Mouse (Mus musculus) stomach, postnatal 0 days (tissue): Measurements from ENCODE around the gene Msi2. TPM values are rescaled to one million over a fixed set of nuclear protein-coding genes. Genes with fewer than 3 reads are reported as not detected.
A peak's percentile ranks its signal among the peaks of the same experiment; 100 is the strongest.

ENCODE experiments used
- ATAC-seq: fragments of 200-750 bp; cut with Nextera tagmentation; 2 replicates; pipeline ENCODE4 v1.8.0; 2017; ENCODE audit not compliant: low FRiP score, low TSS enrichment
- DNase-seq: peaks from one replicate; pipeline ENCODE4 v3.0.0-alpha.2; 2016; ENCODE audit warnings: low spot score
- H3K27ac ChIP-seq: fragments of 300-500 bp; sonication (generic); replicated peaks from 2 replicates; pipeline ENCODE4 v1.5.1; 2014; ENCODE audit warnings: mild to moderate bottlenecking, control low read depth
- H3K27me3 ChIP-seq: fragments of 300-500 bp; sonication (generic); 2 replicates; pipeline ENCODE4 v1.6.1; 2014; ENCODE audit warnings: low read length; ENCODE audit not compliant: control insufficient read depth, insufficient read depth
- H3K36me3 ChIP-seq: fragments of 300-500 bp; sonication (generic); 2 replicates; pipeline ENCODE4 v1.6.1; 2014; ENCODE audit warnings: low read length, mixed read lengths; ENCODE audit not compliant: control insufficient read depth, insufficient read depth
- H3K4me1 ChIP-seq: fragments of 300-500 bp; sonication (generic); replicated peaks from 2 replicates; pipeline ENCODE4 v1.6.1; 2014; ENCODE audit warnings: antibody characterized with exemption; ENCODE audit not compliant: control insufficient read depth, insufficient read depth
- H3K4me2 ChIP-seq: fragments of 300-500 bp; sonication (generic); replicated peaks from 2 replicates; pipeline ENCODE4 v1.6.1; 2014; ENCODE audit warnings: low read depth, mild to moderate bottlenecking, control low read depth, moderate library complexity
- H3K4me3 ChIP-seq: fragments of 300-500 bp; sonication (generic); 2 replicates; pipeline ENCODE4 v1.5.1; 2014; ENCODE audit warnings: low read depth, low read length, control low read depth
- H3K9ac ChIP-seq: fragments of 300-500 bp; sonication (generic); 2 replicates; pipeline ENCODE4 v1.6.1; 2014; ENCODE audit warnings: mild to moderate bottlenecking, low read length, control low read depth, mixed read lengths
- H3K9me3 ChIP-seq: fragments of 300-500 bp; sonication (generic); 2 replicates; pipeline ENCODE4 v1.6.1; 2016; ENCODE audit warnings: low read length; ENCODE audit not compliant: control insufficient read depth
- CTCF ChIP-seq: IDR thresholded peaks from 2 replicates; pipeline ENCODE4 v1.5.1; 2016; ENCODE audit warnings: antibody characterized with exemption, low read depth, mild to moderate bottlenecking, moderate library complexity
- EP300 ChIP-seq: optimal IDR thresholded peaks from 2 replicates; pipeline ENCODE3; 2016; ENCODE audit warnings: antibody characterized with exemption
- WGBS: fragments of 180-500 bp; shearing (Covaris S2); extraction: QIAGEN DNeasy Blood & Tissue Kit; methylation state at CpG from one replicate; pipeline ENCODE4 v1.1.7; 2014; 5-methylcytosine and 5-hydroxymethylcytosine counted together
- polyA plus RNA-seq: library from polyadenylated mRNA; unstranded; fragments of >200 nt; fragmentation: Nextera tagmentation; extraction: Ambion mirVana; gene quantifications from 2 replicates; pipeline ENCODE4 v1.2.1, GENCODE M21; 2015

The Msi2 gene
- polyA plus RNA-seq, 1 experiment from 2014 or later, result 6.7 TPM

- Histone ChIP-seq H3K27ac (peak overlapping the region; percentile 76), H3K36me3 (no peaks in the 10 kb centered on the region), H3K4me2 (no peak overlapping the region), H3K4me1 (peaks cover 13% of the 10 kb centered on the region), H3K9ac (no peak overlapping the region), H3K4me3 (no peak overlapping the region), H3K27me3 (no peaks in the 10 kb centered on the region), H3K9me3 (no peaks in the 10 kb centered on the region)
- DNase-seq (no peak), ATAC-seq (no peak)
- TF ChIP-seq CTCF, result no peak
- no peak for TF ChIP-seq EP300
- 26% methylated on average over 6 of the region's 6 CpGs for WGBS
Observed at GRCm38 (mm10) chr11:88583866-88584265, 134.4 kb downstream of the Msi2 start.

GRCm38 (mm10) chr11:88583259-88583833 is 135.0 kb downstream of the Msi2 start:
- H3K4me3 ChIP-seq, result no peak overlapping the region
- no peak overlapping the region for H3K9ac ChIP-seq
- peak; percentile 40 for DNase-seq
- peak overlapping the region; percentile 76 for H3K27ac ChIP-seq
- H3K9me3 ChIP-seq, result no peaks in the 10 kb centered on the region
- H3K27me3 ChIP-seq, result no peaks in the 10 kb centered on the region
- no peak overlapping the region for H3K4me2 ChIP-seq
- peaks cover 13% of the 10 kb centered on the region for H3K4me1 ChIP-seq
- WGBS, result 13% methylated on average over 8 of the region's 8 CpGs
- no peaks in the 10 kb centered on the region for H3K36me3 ChIP-seq
- ATAC-seq, result peak; percentile 58
- TF ChIP-seq EP300, result no peak
- no peak for TF ChIP-seq CTCF

- peak overlapping the region; percentile 2 for H3K4me2 ChIP-seq
- TF ChIP-seq CTCF (no peak), EP300 (no peak)
- DNase-seq, result no peak
- H3K4me1 ChIP-seq, result peaks cover 13% of the 10 kb centered on the region
- no peaks in the 10 kb centered on the region for H3K9me3 ChIP-seq
- H3K27ac ChIP-seq, result peak overlapping the region; percentile 76
- H3K4me3 ChIP-seq, result no peak overlapping the region
- no peak overlapping the region for H3K9ac ChIP-seq
- 6% methylated on average over 7 of the region's 7 CpGs for WGBS
- H3K36me3 ChIP-seq, result no peaks in the 10 kb centered on the region
- H3K27me3 ChIP-seq, result no peaks in the 10 kb centered on the region
- ATAC-seq, result peak; percentile 16; the same call in 1 of the 2 replicates
Observed at GRCm38 (mm10) chr11:88582781-88583180, 135.5 kb downstream of the Msi2 start.

GRCm38 (mm10) chr11:88582021-88582707 is 136.1 kb downstream of the Msi2 start:
- peak; percentile 41; the same call in 1 of the 2 replicates for ATAC-seq
- H3K9ac ChIP-seq, result peak overlapping the region; percentile 14; the same call in 1 of the 2 replicates
- H3K36me3 ChIP-seq, result no peaks in the 10 kb centered on the region
- H3K4me1 ChIP-seq, result peaks cover 13% of the 10 kb centered on the region
- DNase-seq, result no peak
- TF ChIP-seq EP300, result no peak
- TF ChIP-seq CTCF, result no peak
- no peaks in the 10 kb centered on the region for H3K27me3 ChIP-seq
- 28% methylated on average over 13 of the region's 13 CpGs for WGBS
- peak overlapping the region; percentile 2 for H3K4me2 ChIP-seq
- H3K4me3 ChIP-seq, result no peak overlapping the region
- H3K9me3 ChIP-seq, result no peaks in the 10 kb centered on the region
- peak overlapping the region; percentile 76 for H3K27ac ChIP-seq

- Histone ChIP-seq H3K4me3 (no peak overlapping the region), H3K4me1 (peaks cover 13% of the 10 kb centered on the region), H3K9ac (no peak overlapping the region), H3K36me3 (no peaks in the 10 kb centered on the region), H3K27ac (no peak overlapping the region), H3K27me3 (no peaks in the 10 kb centered on the region), H3K9me3 (no peaks in the 10 kb centered on the region), H3K4me2 (no peak overlapping the region)
- TF ChIP-seq EP300 (no peak), CTCF (no peak)
- WGBS, result 61% methylated on average over 7 of the region's 7 CpGs
- ATAC-seq (no peak), DNase-seq (no peak)
Observed at GRCm38 (mm10) chr11:88581375-88581774, 136.9 kb downstream of the Msi2 start.

GRCm38 (mm10) chr11:88578700-88579099 is 139.6 kb downstream of the Msi2 start:
- DNase-seq (no peak), ATAC-seq (no peak)
- Histone ChIP-seq H3K27me3 (no peaks in the 10 kb centered on the region), H3K4me3 (no peak overlapping the region), H3K4me1 (peaks cover 6% of the 10 kb centered on the region), H3K4me2 (no peak overlapping the region), H3K9ac (no peak overlapping the region), H3K36me3 (no peaks in the 10 kb centered on the region), H3K9me3 (no peaks in the 10 kb centered on the region), H3K27ac (no peak overlapping the region)
- 93% methylated on average over 2 of the region's 2 CpGs for WGBS
- TF ChIP-seq EP300 (no peak), CTCF (no peak)
